Mouse (Mus musculus) left cerebral cortex, postnatal 25 days (tissue): ENCODE measurements around the gene Oas3. TPM values are rescaled to one million over a fixed set of nuclear protein-coding genes. Genes with fewer than 3 reads are reported as not detected.

Experiments
- DNase-seq, 2 experiments: peaks; one replicate each; pipeline ENCODE4 v3.0.0; 2022; ENCODE audit warnings: low spot score in 2 of 2, mixed read lengths in 1 of 2
- intact Hi-C: fragments of 180-260 bp; cut with DNase I; formaldehyde crosslinking; loops from one replicate; pipeline ENCODE4 v1.15.1; 2025
- total RNA-seq, 2 experiments: library from RNA; stranded (reverse); gene quantifications; 2 replicates each; pipeline ENCODE4 v1.2.3; 2021

The Oas3 gene
- total RNA-seq, 2 experiments from 2014 or later: not detected

DNA sequence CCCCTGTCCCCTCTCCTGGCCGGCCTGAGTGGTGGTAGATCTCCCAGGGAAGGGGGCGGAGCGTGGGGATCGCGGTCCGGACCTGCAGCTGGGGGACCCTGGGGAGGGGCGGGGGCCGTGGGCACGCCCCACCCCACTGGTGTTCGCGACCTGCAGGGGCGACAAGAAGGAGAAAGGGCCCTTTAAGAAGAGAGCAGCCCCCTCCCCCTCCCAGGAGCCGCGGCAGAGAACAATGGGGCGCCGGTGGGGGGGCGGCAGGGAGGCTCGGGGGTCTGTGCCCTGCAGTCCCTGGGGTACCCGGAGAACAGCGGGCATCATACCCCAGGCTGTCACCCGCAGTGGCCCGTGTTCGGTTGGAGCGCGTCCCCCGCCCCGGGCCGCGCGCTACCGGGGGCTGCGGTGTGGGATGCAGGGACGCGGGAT lies 66.6 kb downstream of the Oas3 start:
- no peak for DNase-seq
- intact Hi-C loops: loop anchor here (2.0 kb wide), 1 partner anchor 90 kb away; no protein-coding TSS in a partner anchor

DNA sequence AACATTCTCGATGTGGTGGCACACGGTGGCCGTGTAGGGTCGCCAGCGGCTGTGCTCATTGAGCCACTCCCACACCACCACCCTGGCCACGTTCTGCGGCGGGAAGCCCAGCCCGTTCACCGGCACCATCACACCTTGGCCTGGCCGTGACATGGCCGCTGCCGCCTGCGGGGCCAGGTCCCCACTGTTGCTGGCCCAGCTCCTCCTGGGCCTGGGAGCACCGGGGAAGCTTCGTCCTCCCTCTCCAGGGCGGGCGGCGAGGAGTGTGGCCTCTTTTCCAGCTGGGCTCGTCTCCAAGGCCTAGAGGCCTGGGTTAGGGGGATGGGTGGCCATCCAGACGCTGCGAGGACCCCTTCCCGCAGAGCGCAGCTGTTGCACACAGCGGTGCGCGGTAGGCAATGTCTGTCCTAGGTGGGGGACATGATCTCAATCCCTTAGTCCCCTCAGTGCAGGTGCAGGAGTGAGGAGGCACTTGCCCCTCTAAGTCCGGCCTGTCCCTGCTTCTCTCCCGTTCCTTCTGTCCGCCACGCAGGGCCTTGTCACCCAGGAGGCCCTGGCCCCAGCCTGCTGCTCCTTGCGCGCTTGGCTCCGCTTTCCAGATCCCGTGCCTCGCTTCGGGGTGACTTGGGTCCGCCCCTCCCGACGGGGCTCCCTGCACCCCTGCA lies 67.2 kb downstream of the Oas3 start:
- peak; percentile 42 to 55 for DNase-seq
- intact Hi-C loops: loop anchor here (2.0 kb wide), 1 partner anchor 89 kb away; no protein-coding TSS in a partner anchor

DNA sequence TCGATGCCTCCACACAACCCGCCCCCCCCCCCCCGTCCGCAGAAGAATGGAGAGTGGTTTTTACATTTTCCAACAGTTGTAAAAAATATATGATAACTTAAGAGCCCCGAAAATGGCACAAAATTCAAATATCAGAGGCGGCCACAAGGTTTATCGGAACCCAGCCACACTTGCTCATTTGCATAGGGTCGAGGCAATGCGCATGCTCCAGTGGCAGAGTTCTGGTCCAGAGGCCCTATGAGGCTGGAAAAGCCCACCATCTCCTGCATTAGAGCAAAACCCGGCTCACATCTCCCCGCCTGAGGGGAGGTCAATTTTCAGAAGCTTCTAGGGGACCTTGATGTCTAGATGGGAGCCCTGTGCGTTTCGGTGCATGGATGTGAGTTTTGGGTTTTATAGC lies 70.5 kb downstream of the Oas3 start:
- intact Hi-C loops: no loop called here
- no peak for DNase-seq

DNA sequence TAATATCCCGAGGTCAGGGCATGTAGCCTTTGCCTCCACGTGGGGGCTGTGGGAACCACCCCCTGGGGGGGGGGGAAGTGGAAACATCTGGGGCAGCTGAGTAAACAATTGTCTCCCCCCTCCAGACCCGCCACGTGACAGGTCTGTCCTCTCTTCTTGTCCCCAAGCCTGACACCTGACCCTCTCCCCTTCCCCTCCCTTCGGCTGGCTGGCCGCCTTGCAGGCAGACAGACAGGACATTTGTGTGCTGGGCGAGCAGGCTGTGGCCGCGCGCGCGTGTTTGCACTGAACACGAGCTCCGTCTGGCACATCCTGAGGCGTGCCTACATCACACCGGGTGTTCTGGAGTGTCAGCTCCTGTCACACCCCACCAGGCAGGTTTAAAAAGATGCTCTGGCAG lies 70.9 kb downstream of the Oas3 start:
- no peak for DNase-seq
- intact Hi-C loops: no loop called here

DNA sequence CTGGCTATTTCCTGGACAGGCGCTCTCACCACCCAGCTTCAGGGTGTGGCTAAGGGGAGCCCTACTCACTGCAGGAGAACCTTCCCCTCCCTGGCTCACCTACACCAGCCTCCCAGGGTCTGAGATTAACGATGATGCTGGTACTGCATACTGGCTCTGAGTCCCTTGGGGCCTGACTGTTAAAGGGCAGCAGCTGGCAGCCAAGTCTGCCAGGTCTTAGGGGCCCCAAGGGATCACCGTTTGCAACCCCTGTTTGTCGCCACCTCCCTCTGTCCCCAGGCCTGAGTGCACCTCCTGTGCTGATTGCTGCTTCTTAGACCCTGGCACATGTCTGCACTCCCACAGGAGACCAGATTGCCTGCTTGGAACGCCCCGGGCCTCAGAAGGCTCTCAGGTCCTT lies 73.0 kb downstream of the Oas3 start:
- intact Hi-C loops: no loop called here
- DNase-seq: no peak

- intact Hi-C loops: no loop called here
- no peak for DNase-seq
Measured at GRCm38 (mm10) chr5:120703660-120704059, 73.8 kb downstream of the Oas3 start.

Other genes starting within 250 kb of the Oas3 start
- gene Tpcn1, start 189.0 kb downstream of the Oas3 start, total RNA-seq: 10 to 100 TPM; 33.9 to 39.4 TPM
- gene Iqcd, start 188.6 kb downstream of the Oas3 start, total RNA-seq: under 1 TPM; 0.32 to 0.48 TPM
- gene Rita1, start 165.1 kb downstream of the Oas3 start, total RNA-seq: 10 to 100 TPM; 31.4 to 32.6 TPM
- gene Ddx54, start 164.9 kb downstream of the Oas3 start, total RNA-seq: 10 to 100 TPM; 38.7 to 39.6 TPM
- gene Cfap73, start 143.4 kb downstream of the Oas3 start, total RNA-seq: not detected
- gene Rasal1, start 128.8 kb downstream of the Oas3 start, total RNA-seq: 10 to 100 TPM; 81.0 to 82.3 TPM
- 10 to 100 TPM; 68.9 to 71.2 TPM for gene Dtx1, start 65.7 kb downstream of the Oas3 start, total RNA-seq
- gene Oas2, start 27.8 kb downstream of the Oas3 start, total RNA-seq: under 1 TPM in 1 of 2 experiments, not detected in 1; 0.30 TPM
- gene Oas1e, start 17.9 kb upstream of the Oas3 start, total RNA-seq: not detected
- gene Oas1c, start 34.9 kb upstream of the Oas3 start, total RNA-seq: under 1 TPM; 0.66 to 0.94 TPM
- not detected for gene Oas1f, start 69.7 kb upstream of the Oas3 start, total RNA-seq
- gene Oas1h, start 83.8 kb upstream of the Oas3 start, total RNA-seq: not detected
- under 1 TPM in 1 of 2 experiments, not detected in 1; 0.30 TPM for gene Oas1g, start 110.0 kb upstream of the Oas3 start, total RNA-seq
- gene Oas1a, start 129.9 kb upstream of the Oas3 start, total RNA-seq: under 1 TPM in 1 of 2 experiments, not detected in 1; 0.25 TPM
- gene Oas1d, start 136.9 kb upstream of the Oas3 start, total RNA-seq: not detected
- 100 to 1,000 TPM; 314 to 322 TPM for gene Rph3a, start 232.4 kb upstream of the Oas3 start, total RNA-seq